Mouse (Mus musculus) adrenal gland, adult 2 months (tissue): Measurements from ENCODE around the gene Dlgap4. TPM values are rescaled to one million over a fixed set of nuclear protein-coding genes. Genes with fewer than 3 reads are reported as not detected.
A peak's percentile ranks its signal among the peaks of the same experiment; 100 is the strongest.

ENCODE experiments used
- DNase-seq: peaks from one replicate; pipeline ENCODE4 v3.0.0; 2021
- polyA plus RNA-seq: library from polyadenylated mRNA; depleted of rRNA; stranded (reverse); fragments of >200 nt; gene quantifications from 2 replicates; pipeline ENCODE4 v1.2.3, GENCODE M21; 2012; rRNA removed
- total RNA-seq, 2 experiments: library from RNA; stranded (reverse); gene quantifications; 2 replicates each; pipeline ENCODE4 v1.2.3; 2021

The Dlgap4 gene
- total and polyA plus RNA-seq, 3 experiments: 49.5 to 87.7 (median 58.3) TPM

GRCm38 (mm10) chr2:156804589-156804988 is 191.1 kb downstream of the Dlgap4 start:
- DNase-seq: no peak

DNA sequence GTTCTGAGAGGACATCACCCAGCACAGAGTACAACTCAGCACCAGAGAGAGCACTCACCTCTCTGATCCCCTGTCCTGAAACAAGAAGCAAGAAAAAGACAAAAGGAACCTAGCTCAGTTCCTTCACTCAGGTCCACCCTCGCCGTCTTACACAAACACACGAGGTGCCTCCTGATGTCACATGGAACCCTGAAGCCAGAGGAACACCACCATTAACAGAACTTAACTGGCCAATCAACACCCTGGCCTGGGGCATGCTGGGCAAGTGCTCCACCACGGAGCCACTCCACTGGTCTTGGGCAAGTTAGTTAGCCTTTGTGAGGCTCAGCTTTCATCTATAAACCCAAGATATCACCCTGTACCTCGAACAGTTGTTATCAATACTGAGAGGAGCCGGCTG is 193.4 kb downstream of the Dlgap4 start:
- DNase-seq: no peak

GRCm38 (mm10) chr2:156809579-156809978 is 196.1 kb downstream of the Dlgap4 start:
- DNase-seq: peak; percentile 55

GRCm38 (mm10) chr2:156810716-156811115 is 197.2 kb downstream of the Dlgap4 start:
- no peak for DNase-seq

DNA sequence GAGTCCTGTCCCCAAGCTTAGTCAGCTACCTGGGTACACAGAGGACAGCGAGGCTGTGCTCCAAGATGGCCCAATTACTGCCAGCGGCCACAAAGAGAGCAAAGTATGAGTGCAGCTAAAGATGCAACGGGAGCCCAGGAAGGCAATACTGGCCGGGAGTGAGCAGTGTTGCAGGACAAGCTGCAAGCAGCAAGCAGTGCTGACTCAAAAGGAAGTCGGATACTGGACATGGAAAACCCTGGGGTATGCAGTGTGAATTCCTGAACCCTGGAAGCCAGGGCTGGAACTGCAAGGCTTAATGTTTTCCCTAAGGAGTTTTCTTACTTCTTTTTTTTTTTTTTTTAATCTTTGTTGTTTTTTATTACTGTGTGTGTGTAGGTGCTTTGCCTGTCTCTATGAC is 198.1 kb downstream of the Dlgap4 start:
- DNase-seq: no peak

Other genes with a start within 250 kb of the Dlgap4 start
- gene Epb41l1, start 192.8 kb upstream of the Dlgap4 start, total RNA-seq: 10 to 100 TPM; 81.4 to 93.4 TPM
- 52.0 and 52.7 TPM in 2 replicates for gene Epb41l1, start 192.8 kb upstream of the Dlgap4 start, polyA plus RNA-seq
- 10 to 100 TPM; 30.5 to 32.9 TPM for gene Aar2, start 66.1 kb upstream of the Dlgap4 start, total RNA-seq
- 28.8 and 43.3 TPM in 2 replicates for gene Aar2, start 66.1 kb upstream of the Dlgap4 start, polyA plus RNA-seq
- 10 to 100 TPM; 74.9 to 85.2 TPM for gene Myl9, start 161.7 kb downstream of the Dlgap4 start, total RNA-seq
- gene Myl9, start 161.7 kb downstream of the Dlgap4 start, polyA plus RNA-seq: 44.0 and 48.0 TPM in 2 replicates
- gene Tgif2, start 226.3 kb downstream of the Dlgap4 start, total RNA-seq: 1 to 10 TPM; 1.8 to 4.3 TPM
- 5.5 and 8.5 TPM in 2 replicates for gene Tgif2, start 226.3 kb downstream of the Dlgap4 start, polyA plus RNA-seq
- gene 4930518I15Rik, start 244.2 kb downstream of the Dlgap4 start, total RNA-seq: 1 to 10 TPM; 2.5 to 3.4 TPM
- gene 4930518I15Rik, start 244.2 kb downstream of the Dlgap4 start, polyA plus RNA-seq: 0.68 and 0.98 TPM in 2 replicates
- 100 to 1,000 TPM; 285 to 311 TPM for gene Rab5if, start 249.4 kb downstream of the Dlgap4 start, total RNA-seq
- gene Rab5if, start 249.4 kb downstream of the Dlgap4 start, polyA plus RNA-seq: 324 and 358 TPM in 2 replicates